Mouse (Mus musculus) heart, embryonic 16.5 days (tissue): ENCODE measurements around the gene Dgat2l6. TPM values are rescaled to one million over a fixed set of nuclear protein-coding genes. Genes with fewer than 3 reads are reported as not detected.

Experiments used
- ATAC-seq: fragments of 200-750 bp; cut with Nextera tagmentation; replicated peaks from 2 replicates; pipeline ENCODE4 v1.8.0; 2017; ENCODE audit warnings: moderate number of reproducible peaks; ENCODE audit not compliant: insufficient read depth, low FRiP score; ENCODE audit errors: extremely low read depth
- H3K27ac ChIP-seq: fragments of 300-500 bp; sonication (generic); 2 replicates; pipeline ENCODE4 v1.5.1; 2014; ENCODE audit warnings: mild to moderate bottlenecking, low read length, control low read depth, moderate library complexity
- H3K27me3 ChIP-seq: fragments of 300-500 bp; sonication (generic); 2 replicates; pipeline ENCODE4 v1.6.1; 2014; ENCODE audit warnings: low read length, mixed read lengths; ENCODE audit not compliant: control insufficient read depth, insufficient read depth
- H3K36me3 ChIP-seq: fragments of 300-500 bp; sonication (generic); 2 replicates; pipeline ENCODE4 v1.6.1; 2014; ENCODE audit not compliant: control insufficient read depth, insufficient read depth
- H3K4me1 ChIP-seq: fragments of 300-500 bp; sonication (generic); 2 replicates; pipeline ENCODE4 v1.6.1; 2014; ENCODE audit warnings: low read length, mixed read lengths; ENCODE audit not compliant: control insufficient read depth, insufficient read depth
- H3K4me2 ChIP-seq: fragments of 300-500 bp; sonication (generic); 2 replicates; pipeline ENCODE4 v1.6.1; 2014; ENCODE audit warnings: low read depth, mild to moderate bottlenecking, control low read depth, low read length
- H3K4me3 ChIP-seq: fragments of 300-500 bp; sonication (generic); 2 replicates; pipeline ENCODE4 v1.5.1; 2014; ENCODE audit warnings: mild to moderate bottlenecking, control low read depth, low read length
- H3K9ac ChIP-seq: fragments of 300-500 bp; sonication (generic); 2 replicates; pipeline ENCODE4 v1.6.1; 2014; ENCODE audit warnings: low read length, control low read depth
- H3K9me3 ChIP-seq: fragments of 300-500 bp; sonication (generic); replicated peaks from 2 replicates; pipeline ENCODE4 v1.6.1; 2016; ENCODE audit warnings: low read length; ENCODE audit not compliant: control insufficient read depth
- WGBS: fragments of 180-500 bp; shearing (Covaris S2); extraction: QIAGEN DNeasy Blood & Tissue Kit; methylation state at CpG from one replicate; pipeline ENCODE4 v1.1.7; 2014; 5-methylcytosine and 5-hydroxymethylcytosine counted together
- polyA plus RNA-seq: library from polyadenylated mRNA; unstranded; fragments of >200 nt; fragmentation: Nextera tagmentation; extraction: Ambion mirVana; gene quantifications from 2 replicates; pipeline ENCODE4 v1.2.1, GENCODE M21; 2015

Dgat2l6 gene
- polyA plus RNA-seq, 1 experiment from 2014 or later, result not detected

- Histone ChIP-seq H3K4me2 (no peak overlapping the region), H3K36me3 (no peaks in the 10 kb centered on the region), H3K4me1 (no peaks in the 10 kb centered on the region), H3K9ac (no peak overlapping the region), H3K4me3 (no peak overlapping the region), H3K27ac (no peak overlapping the region), H3K27me3 (no peaks in the 10 kb centered on the region), H3K9me3 (no peaks in the 10 kb centered on the region)
- ATAC-seq, result no peak
- WGBS, result 75% methylated on average over 3 of the region's 3 CpGs
These were observed 8.0 kb upstream of the Dgat2l6 start for GRCm38 (mm10) chrX:100516683-100517082.

GRCm38 (mm10) chrX:100517626-100518025 is 7.0 kb upstream of the Dgat2l6 start:
- Histone ChIP-seq H3K9ac (no peak overlapping the region), H3K9me3 (no peaks in the 10 kb centered on the region), H3K4me1 (no peaks in the 10 kb centered on the region), H3K36me3 (no peaks in the 10 kb centered on the region), H3K4me3 (no peak overlapping the region), H3K27ac (no peak overlapping the region), H3K4me2 (no peak overlapping the region), H3K27me3 (no peaks in the 10 kb centered on the region)
- WGBS, result 90% methylated on average over 6 of the region's 6 CpGs
- no peak for ATAC-seq

- Histone ChIP-seq H3K9me3 (no peaks in the 10 kb centered on the region), H3K4me2 (no peak overlapping the region), H3K27ac (no peak overlapping the region), H3K9ac (no peak overlapping the region), H3K4me3 (no peak overlapping the region), H3K36me3 (no peaks in the 10 kb centered on the region), H3K27me3 (no peaks in the 10 kb centered on the region), H3K4me1 (no peaks in the 10 kb centered on the region)
- WGBS, result 57% methylated on average over 2 of the region's 2 CpGs
- no peak for ATAC-seq
These were observed 6.1 kb upstream of the Dgat2l6 start for GRCm38 (mm10) chrX:100518532-100518931.

- Histone ChIP-seq H3K4me2 (no peak overlapping the region), H3K27ac (no peak overlapping the region), H3K4me3 (no peak overlapping the region), H3K4me1 (no peaks in the 10 kb centered on the region), H3K9me3 (no peaks in the 10 kb centered on the region), H3K36me3 (no peaks in the 10 kb centered on the region), H3K9ac (no peak overlapping the region), H3K27me3 (0 out of 2 replicates have a peak, but pooled peaks cover 2% of the 10 kb centered on the region)
- no peak for ATAC-seq
- WGBS, result 63% methylated on average over 3 of the region's 3 CpGs
These were observed 31.4 kb downstream of the Dgat2l6 start for GRCm38 (mm10) chrX:100556026-100556425.

GRCm38 (mm10) chrX:100565696-100566095 is 41.1 kb downstream of the Dgat2l6 start:
- H3K9ac ChIP-seq, result no peak overlapping the region

GRCm38 (mm10) chrX:100571951-100572350 is 47.3 kb downstream of the Dgat2l6 start, which contains the start of gene Awat1:
Gene Awat1, plus strand, starts transcription at chrX:100572251.
- H3K9ac ChIP-seq, result no peak within 1 kb of the TSS
- H3K27me3 ChIP-seq, result no peaks in the 10 kb centered on the region; the same call in 1 of the 2 replicates
- WGBS, result 100% methylated on average over 1 of the region's 1 CpGs
- H3K36me3 ChIP-seq, result no peaks in the 10 kb centered on the region
- H3K9me3 ChIP-seq, result no peaks in the 10 kb centered on the region
- H3K4me3 ChIP-seq, result no peak within 1 kb of the TSS
- no peak for ATAC-seq
- no peak within 1 kb of the TSS for H3K27ac ChIP-seq
- no peaks in the 10 kb centered on the region for H3K4me1 ChIP-seq
- no peak within 1 kb of the TSS for H3K4me2 ChIP-seq

More at GRCm38 (mm10) chrX:100565696-100566095, 41.1 kb downstream of the Dgat2l6 start:
- WGBS, result 82% methylated on average over 3 of the region's 3 CpGs
- H3K36me3 ChIP-seq, result no peaks in the 10 kb centered on the region
- no peak for ATAC-seq
- no peaks in the 10 kb centered on the region for H3K4me1 ChIP-seq
- H3K4me3 ChIP-seq, result no peak overlapping the region
- no peak overlapping the region for H3K4me2 ChIP-seq
- H3K9me3 ChIP-seq, result no peaks in the 10 kb centered on the region
- no peaks in the 10 kb centered on the region for H3K27me3 ChIP-seq
- no peak overlapping the region for H3K27ac ChIP-seq

- Histone ChIP-seq H3K4me2 (no peak within 1 kb of the TSS), H3K36me3 (no peaks in the 10 kb centered on the region), H3K9me3 (no peaks in the 10 kb centered on the region), H3K4me3 (no peak within 1 kb of the TSS), H3K27me3 (peaks cover 2% of the 10 kb centered on the region; the same call in 1 of the 2 replicates), H3K27ac (no peak within 1 kb of the TSS), H3K9ac (no peak within 1 kb of the TSS), H3K4me1 (no peaks in the 10 kb centered on the region)
- WGBS, result 49% methylated on average over 4 of the region's 4 CpGs
- ATAC-seq, result no peak
These were observed 70.2 kb downstream of the Dgat2l6 start, which contains the start of gene P2ry4 for GRCm38 (mm10) chrX:100594791-100595190. Gene P2ry4, minus strand, starts transcription at chrX:100594869.

Other genes starting within 250 kb of the Dgat2l6 start
- gene Otud6a, start 95.8 kb upstream of the Dgat2l6 start, polyA plus RNA-seq, result not detected in 2 replicates
- 0.15 and 0.17 TPM in 2 replicates for gene Awat2, start 82.1 kb upstream of the Dgat2l6 start, polyA plus RNA-seq
- 25.6 and 34.1 TPM in 2 replicates for gene Igbp1, start 30.5 kb upstream of the Dgat2l6 start, polyA plus RNA-seq
- gene Awat1, start 47.4 kb downstream of the Dgat2l6 start, polyA plus RNA-seq, result not detected in 2 replicates
- gene P2ry4, start 70.0 kb downstream of the Dgat2l6 start, polyA plus RNA-seq, result 0.05 TPM in 1 of 2 replicates, not detected in the other
- 1.2 and 1.3 TPM in 2 replicates for gene Arr3, start 80.7 kb downstream of the Dgat2l6 start, polyA plus RNA-seq
- gene Kif4, start 100.9 kb downstream of the Dgat2l6 start, polyA plus RNA-seq, result 22.9 and 23.5 TPM in 2 replicates
- 88.9 and 100 TPM in 2 replicates for gene Pdzd11, start 101.7 kb downstream of the Dgat2l6 start, polyA plus RNA-seq
- gene Gdpd2, start 205.0 kb downstream of the Dgat2l6 start, polyA plus RNA-seq, result 0.76 and 0.94 TPM in 2 replicates
- gene Dlg3, start 242.9 kb downstream of the Dgat2l6 start, polyA plus RNA-seq, result 1.6 and 2.4 TPM in 2 replicates